Mouse (Mus musculus) cerebellum, adult 2 months (tissue): ENCODE results near the gene Shank2.

Experiments
- CTCF ChIP-seq: fragments of 200-500 bp; IDR thresholded peaks from 2 replicates; pipeline ENCODE4 v1.5.1; 2011; ENCODE audit warnings: low read depth, mild to moderate bottlenecking, control low read depth, low read length, moderate library complexity, borderline replicate concordance; ENCODE audit not compliant: insufficient read depth
- POLR2A ChIP-seq: fragments of 200-500 bp; IDR thresholded peaks from 2 replicates; pipeline ENCODE4 v1.6.1; 2011; ENCODE audit warnings: low read length, control low read depth, borderline replicate concordance; ENCODE audit not compliant: insufficient read depth

GRCm38 (mm10) chr7:143986281-143986680 lies 15.4 kb upstream of the Shank2 start:
- no peak for TF ChIP-seq POLR2A
- TF ChIP-seq CTCF, result no peak
